Mouse (Mus musculus): ENCODE data around the gene Cradd. TPM values are rescaled to one million over a fixed set of nuclear protein-coding genes. Genes with fewer than 3 reads are reported as not detected.

Cradd gene
- polyA plus RNA-seq, 1 experiment from 2014 or later = 8.7 TPM

DNA sequence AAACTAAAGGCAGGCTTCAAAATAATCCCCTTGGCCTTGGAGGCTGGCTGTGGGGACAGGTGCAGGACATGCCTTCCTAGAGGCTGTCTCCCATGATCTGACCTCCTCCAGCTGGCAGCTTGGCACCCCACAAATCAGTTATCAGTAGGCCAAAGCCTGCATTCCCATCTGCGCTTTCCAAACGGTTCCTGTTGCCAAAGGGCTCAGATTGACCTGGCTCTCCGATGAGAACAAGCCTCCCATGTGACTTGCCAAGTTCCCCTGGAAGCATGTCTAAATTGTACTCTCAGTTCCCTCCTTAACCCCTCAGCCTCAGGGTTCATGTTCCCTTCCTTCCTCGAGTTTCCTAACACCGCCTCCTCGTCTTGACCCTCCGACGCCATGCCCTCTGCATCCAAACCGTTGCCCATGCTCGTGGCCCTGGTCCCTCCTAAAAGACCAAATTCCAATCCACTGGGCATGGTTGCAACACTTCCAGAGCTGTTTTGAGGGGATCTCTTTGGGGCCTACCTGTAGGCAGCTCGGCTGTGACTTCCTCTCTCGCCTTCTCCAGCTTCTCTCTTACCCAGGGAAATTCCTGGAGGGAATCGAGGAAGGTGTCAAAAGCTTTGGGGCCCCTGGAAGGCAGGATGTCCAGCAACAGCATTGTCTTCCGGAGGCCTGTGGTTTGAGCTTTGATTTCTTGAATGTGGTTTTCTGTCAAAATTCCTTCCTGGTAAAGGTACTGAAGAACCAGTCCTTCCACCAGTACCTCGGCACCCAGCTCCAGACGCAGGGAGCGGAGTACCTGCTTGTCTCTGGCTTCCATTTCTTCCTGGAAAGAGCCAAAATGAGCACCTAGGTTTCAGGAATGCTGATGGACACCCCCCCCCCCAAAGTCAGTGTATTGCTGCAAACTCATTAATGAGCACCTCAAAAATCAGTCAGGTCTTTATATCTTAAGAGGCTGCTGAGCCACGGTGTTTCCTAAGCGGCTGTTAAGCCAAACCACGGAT is 1.6 kb downstream of the Cradd start:
- Histone ChIP-seq H3K4me2 (ENCODE audit: low read length) (peak overlapping the region; percentile 75), H3K9me3 (ENCODE audit: control insufficient read depth, low read length) (peaks cover 2% of the 10 kb centered on the region; the same call in 1 of the 2 replicates), H3K36me3 (ENCODE audit: control insufficient read depth, insufficient read depth, low read length) (no peaks in the 10 kb centered on the region), H3K4me1 (ENCODE audit: control insufficient read depth, insufficient read depth, low read depth, low read length) (peaks cover 11% of the 10 kb centered on the region), H3K27me3 (replicated peaks; ENCODE audit: control insufficient read depth, insufficient read depth, low read length) (no peaks in the 10 kb centered on the region), H3K9ac (ENCODE audit: low read depth, low read length) (peak overlapping the region; percentile 25; the same call in 1 of the 2 replicates), H3K4me3 (ENCODE audit: low read length) (no peak overlapping the region; the same call in 1 of the 2 replicates), H3K27ac (ENCODE audit: low read depth, low read length) (peak overlapping the region; percentile 94)
- ATAC-seq = peak; percentile 56
- 58% methylated on average over 20 of the region's 20 CpGs for WGBS

DNA sequence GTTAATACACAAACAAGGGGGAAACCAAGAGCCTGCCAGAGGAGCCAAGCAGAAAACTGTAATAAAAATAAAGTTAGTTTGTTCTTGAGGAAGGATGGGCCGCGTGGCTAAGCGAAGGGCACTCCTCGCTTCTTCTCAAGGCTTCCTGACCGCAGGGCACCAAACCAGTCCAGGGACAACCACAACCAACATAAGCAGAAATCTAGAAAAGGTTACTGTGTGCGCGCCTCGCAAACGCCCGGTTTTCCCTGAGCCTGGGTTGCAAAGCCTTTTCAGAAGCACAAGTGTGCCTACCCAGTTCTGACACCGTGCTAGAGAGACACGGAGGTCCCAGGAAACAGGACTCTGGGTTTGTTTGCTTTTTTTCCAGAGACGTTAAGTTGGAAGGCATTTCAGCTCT is 4.9 kb downstream of the Cradd start:
- Histone ChIP-seq H3K4me1 (ENCODE audit: control insufficient read depth, insufficient read depth, low read depth, low read length) (peaks cover 11% of the 10 kb centered on the region), H3K9me3 (ENCODE audit: control insufficient read depth, low read length) (no peaks in the 10 kb centered on the region), H3K4me2 (ENCODE audit: low read length) (no peak overlapping the region), H3K9ac (ENCODE audit: low read depth, low read length) (no peak overlapping the region), H3K36me3 (ENCODE audit: control insufficient read depth, insufficient read depth, low read length) (no peaks in the 10 kb centered on the region), H3K27ac (ENCODE audit: low read depth, low read length) (no peak overlapping the region), H3K27me3 (replicated peaks; ENCODE audit: control insufficient read depth, insufficient read depth, low read length) (no peaks in the 10 kb centered on the region), H3K4me3 (ENCODE audit: low read length) (no peak overlapping the region)
- WGBS = 92% methylated on average over 13 of the region's 13 CpGs
- ATAC-seq = no peak

DNA sequence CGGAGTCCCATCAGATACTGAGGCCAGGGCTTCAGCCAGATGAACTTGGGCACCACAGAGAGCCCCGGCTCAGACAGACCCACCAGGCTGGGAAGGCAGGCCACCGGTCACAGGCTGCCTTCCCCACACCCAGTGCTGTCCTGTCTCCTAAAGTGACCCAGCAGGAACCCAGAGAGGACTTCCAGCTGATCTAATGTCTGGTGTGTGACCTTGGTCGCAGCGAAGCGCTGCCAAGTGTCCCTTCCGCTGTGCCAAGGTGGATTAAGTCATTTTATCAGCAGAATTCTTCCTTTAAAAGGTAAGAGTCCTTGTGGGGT is 5.6 kb downstream of the Cradd start:
- H3K4me1 ChIP-seq (ENCODE audit: control insufficient read depth, insufficient read depth, low read depth, low read length) = peaks cover 11% of the 10 kb centered on the region
- no peak for ATAC-seq
- WGBS = 85% methylated on average over 7 of the region's 7 CpGs

DNA sequence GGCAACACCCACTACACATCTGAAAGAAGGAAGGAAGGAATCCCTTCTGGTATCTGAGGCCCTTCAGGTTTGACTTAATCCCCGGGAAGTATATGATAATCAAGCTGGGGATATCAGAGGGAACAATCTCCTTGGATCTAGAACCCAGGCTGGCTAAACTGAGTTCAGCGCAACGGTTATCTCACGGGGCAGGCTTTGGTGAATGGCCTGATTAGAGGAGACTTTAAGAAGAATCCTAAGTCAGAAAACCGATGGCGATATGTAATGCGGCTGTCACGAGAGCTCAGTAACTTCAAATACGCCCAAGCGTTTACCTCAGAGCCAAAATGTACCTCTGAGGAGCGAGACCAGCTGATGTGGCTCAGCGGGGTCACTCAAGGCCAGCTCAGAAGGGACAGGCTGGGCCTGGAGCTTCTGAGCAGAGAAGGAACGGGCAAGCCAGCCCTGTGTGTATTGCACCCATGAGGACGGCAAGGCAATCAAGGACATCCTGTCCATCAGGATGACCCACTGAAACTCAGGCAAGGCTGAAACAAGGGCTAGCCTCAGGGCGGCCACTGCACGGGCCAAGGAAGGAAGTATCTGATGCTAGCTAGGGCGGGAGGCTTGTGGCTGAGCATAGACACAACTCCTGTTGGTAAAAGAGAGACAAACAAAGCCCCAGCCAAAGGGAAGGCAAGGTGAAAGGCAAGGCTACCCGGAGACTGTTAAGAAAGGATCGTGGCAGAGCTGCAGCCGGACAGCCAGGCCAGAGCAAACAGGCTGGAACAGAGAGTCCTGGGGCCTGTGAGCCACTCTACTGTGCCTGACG is 6.1 kb downstream of the Cradd start:
- Histone ChIP-seq H3K4me3 (ENCODE audit: low read length) (no peak overlapping the region), H3K9ac (ENCODE audit: low read depth, low read length) (no peak overlapping the region), H3K4me1 (ENCODE audit: control insufficient read depth, insufficient read depth, low read depth, low read length) (peaks cover 11% of the 10 kb centered on the region), H3K27ac (ENCODE audit: low read depth, low read length) (no peak overlapping the region), H3K9me3 (ENCODE audit: control insufficient read depth, low read length) (no peaks in the 10 kb centered on the region), H3K27me3 (replicated peaks; ENCODE audit: control insufficient read depth, insufficient read depth, low read length) (no peaks in the 10 kb centered on the region), H3K4me2 (ENCODE audit: low read length) (no peak overlapping the region), H3K36me3 (ENCODE audit: control insufficient read depth, insufficient read depth, low read length) (no peaks in the 10 kb centered on the region)
- 91% methylated on average over 21 of the region's 21 CpGs for WGBS
- ATAC-seq = no peak

More for the DNA sequence above, 5.6 kb downstream of the Cradd start:
- Histone ChIP-seq H3K9me3 (ENCODE audit: control insufficient read depth, low read length) (no peaks in the 10 kb centered on the region), H3K4me2 (ENCODE audit: low read length) (no peak overlapping the region), H3K36me3 (ENCODE audit: control insufficient read depth, insufficient read depth, low read length) (no peaks in the 10 kb centered on the region), H3K9ac (ENCODE audit: low read depth, low read length) (no peak overlapping the region), H3K27ac (ENCODE audit: low read depth, low read length) (no peak overlapping the region), H3K4me3 (ENCODE audit: low read length) (no peak overlapping the region), H3K27me3 (replicated peaks; ENCODE audit: control insufficient read depth, insufficient read depth, low read length) (no peaks in the 10 kb centered on the region)

DNA sequence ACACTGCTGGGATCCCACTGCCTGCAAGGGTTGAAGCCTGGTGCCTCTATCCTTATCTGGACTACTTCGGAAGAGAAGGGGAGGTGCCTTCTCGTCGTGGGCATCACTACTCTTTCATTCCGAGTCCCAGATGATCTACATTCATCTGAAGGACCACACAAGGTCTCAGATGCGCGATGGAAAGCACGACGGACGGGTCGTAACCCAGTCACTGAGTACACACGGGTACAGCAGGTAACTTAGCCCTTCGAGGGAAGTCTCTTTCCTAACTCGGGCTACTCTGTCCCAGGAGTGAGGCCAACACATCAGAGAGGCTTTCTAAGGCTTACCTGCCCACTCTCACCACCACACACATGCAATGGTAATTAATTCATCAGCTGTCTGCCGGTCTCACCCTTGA is 6.8 kb downstream of the Cradd start:
- Histone ChIP-seq H3K4me3 (ENCODE audit: low read length) (no peak overlapping the region), H3K27me3 (replicated peaks; ENCODE audit: control insufficient read depth, insufficient read depth, low read length) (no peaks in the 10 kb centered on the region), H3K9ac (ENCODE audit: low read depth, low read length) (no peak overlapping the region), H3K27ac (ENCODE audit: low read depth, low read length) (no peak overlapping the region), H3K4me2 (ENCODE audit: low read length) (no peak overlapping the region), H3K4me1 (ENCODE audit: control insufficient read depth, insufficient read depth, low read depth, low read length) (peaks cover 4% of the 10 kb centered on the region), H3K9me3 (ENCODE audit: control insufficient read depth, low read length) (no peaks in the 10 kb centered on the region), H3K36me3 (ENCODE audit: control insufficient read depth, insufficient read depth, low read length) (no peaks in the 10 kb centered on the region)
- 89% methylated on average over 14 of the region's 14 CpGs for WGBS
- no peak for ATAC-seq

DNA sequence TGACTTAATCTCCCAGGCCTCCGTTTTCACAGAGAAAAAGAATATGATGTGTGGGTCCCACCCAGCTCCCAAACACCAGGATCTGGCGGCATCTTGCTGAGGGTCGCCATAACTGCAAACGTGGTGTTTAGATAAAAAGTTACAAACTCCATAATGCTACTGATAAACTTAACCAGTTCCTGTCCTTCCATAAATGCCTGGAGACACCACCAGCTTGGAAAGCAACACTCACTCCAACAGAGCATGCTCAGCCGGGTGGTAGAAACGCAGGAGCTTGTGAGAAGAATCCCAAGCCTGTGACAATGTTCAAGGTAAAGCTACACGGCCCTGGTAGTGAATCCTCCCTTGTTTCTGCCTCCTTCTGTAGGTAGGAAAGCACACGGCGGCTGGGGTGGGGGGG is 7.3 kb downstream of the Cradd start:
- Histone ChIP-seq H3K4me3 (ENCODE audit: low read length) (no peak overlapping the region), H3K4me1 (ENCODE audit: control insufficient read depth, insufficient read depth, low read depth, low read length) (peaks cover under 1% of the 10 kb centered on the region; the same call in 1 of the 2 replicates), H3K4me2 (ENCODE audit: low read length) (no peak overlapping the region), H3K9ac (ENCODE audit: low read depth, low read length) (no peak overlapping the region), H3K27me3 (replicated peaks; ENCODE audit: control insufficient read depth, insufficient read depth, low read length) (no peaks in the 10 kb centered on the region), H3K27ac (ENCODE audit: low read depth, low read length) (no peak overlapping the region), H3K36me3 (ENCODE audit: control insufficient read depth, insufficient read depth, low read length) (no peaks in the 10 kb centered on the region), H3K9me3 (ENCODE audit: control insufficient read depth, low read length) (no peaks in the 10 kb centered on the region)
- ATAC-seq = no peak
- WGBS = 74% methylated on average over 9 of the region's 9 CpGs

DNA sequence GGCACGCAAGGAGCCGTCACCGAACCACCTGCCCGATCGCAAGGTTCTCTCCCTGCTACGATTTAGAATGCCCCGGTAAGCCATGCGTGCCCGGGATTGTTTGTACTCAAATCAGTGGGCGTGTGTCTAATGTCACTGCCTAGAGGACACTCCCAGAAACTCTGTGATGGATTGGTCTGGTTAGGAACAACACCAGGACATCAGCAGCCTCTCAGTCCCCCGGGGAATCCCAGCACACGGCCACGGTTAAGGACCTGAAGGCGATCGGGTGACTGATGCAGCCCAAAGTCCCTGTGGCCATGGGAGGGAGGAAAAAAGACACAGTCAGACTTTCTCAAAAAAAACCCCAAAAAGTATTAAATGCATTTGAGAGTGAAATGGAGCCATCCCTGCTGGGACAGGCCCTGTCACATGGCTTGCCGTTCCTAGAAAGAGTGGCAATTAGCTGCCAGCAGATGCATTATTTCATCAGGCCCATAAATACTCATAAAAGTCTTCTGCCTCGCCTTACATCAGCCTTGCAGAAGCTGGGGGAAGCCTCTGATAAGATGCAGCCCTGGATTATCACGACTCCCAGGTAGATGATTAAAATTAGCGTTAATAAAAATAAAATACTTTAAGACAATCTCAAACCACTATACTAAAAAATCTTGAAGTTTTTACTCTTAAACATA is 8.0 kb downstream of the Cradd start:
- no peak overlapping the region for H3K4me3 ChIP-seq (ENCODE audit: low read length)
- H3K9ac ChIP-seq (ENCODE audit: low read depth, low read length) = no peak overlapping the region

DNA sequence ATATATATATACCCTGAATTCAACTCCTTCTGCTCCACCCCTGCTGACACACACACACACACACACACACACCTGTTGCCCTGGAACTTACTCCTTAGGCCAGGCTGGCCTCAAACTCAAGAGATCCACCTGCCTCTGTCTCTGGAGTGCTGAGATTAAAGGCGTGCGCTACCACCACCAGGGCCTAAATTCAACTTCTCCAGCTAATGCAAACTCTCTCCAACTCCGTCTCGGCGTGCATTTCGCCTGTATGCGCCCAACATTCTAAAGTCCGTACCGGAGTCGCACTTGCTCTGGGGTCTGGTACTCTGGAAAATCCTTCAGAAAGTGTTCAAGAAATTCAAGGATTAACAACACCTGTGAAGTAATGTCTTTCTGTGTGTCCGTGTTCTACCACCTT is 8.6 kb downstream of the Cradd start:
- H3K36me3 ChIP-seq (ENCODE audit: control insufficient read depth, insufficient read depth, low read length) = no peaks in the 10 kb centered on the region
- H3K27me3 ChIP-seq (replicated peaks; ENCODE audit: control insufficient read depth, insufficient read depth, low read length) = no peaks in the 10 kb centered on the region
- H3K9ac ChIP-seq (ENCODE audit: low read depth, low read length) = no peak overlapping the region
- H3K9me3 ChIP-seq (ENCODE audit: control insufficient read depth, low read length) = no peaks in the 10 kb centered on the region
- no peak for ATAC-seq
- H3K4me1 ChIP-seq (ENCODE audit: control insufficient read depth, insufficient read depth, low read depth, low read length) = peaks cover 11% of the 10 kb centered on the region
- 91% methylated on average over 11 of the region's 11 CpGs for WGBS
- H3K27ac ChIP-seq (ENCODE audit: low read depth, low read length) = no peak overlapping the region
- no peak overlapping the region for H3K4me3 ChIP-seq (ENCODE audit: low read length)
- H3K4me2 ChIP-seq (ENCODE audit: low read length) = no peak overlapping the region

More for the DNA sequence above, 8.0 kb downstream of the Cradd start:
- 37% methylated on average over 19 of the region's 19 CpGs for WGBS
- H3K4me1 ChIP-seq (ENCODE audit: control insufficient read depth, insufficient read depth, low read depth, low read length) = peaks cover 8% of the 10 kb centered on the region
- H3K4me2 ChIP-seq (ENCODE audit: low read length) = no peak overlapping the region
- H3K27ac ChIP-seq (ENCODE audit: low read depth, low read length) = no peak overlapping the region
- H3K9me3 ChIP-seq (ENCODE audit: control insufficient read depth, low read length) = no peaks in the 10 kb centered on the region
- ATAC-seq = no peak
- no peaks in the 10 kb centered on the region for H3K36me3 ChIP-seq (ENCODE audit: control insufficient read depth, insufficient read depth, low read length)
- H3K27me3 ChIP-seq (replicated peaks; ENCODE audit: control insufficient read depth, insufficient read depth, low read length) = no peaks in the 10 kb centered on the region
